Mouse (Mus musculus) hindbrain, embryonic 11.5 days (tissue): Measurements from ENCODE around the gene Slc36a2. TPM values are rescaled to one million over a fixed set of nuclear protein-coding genes. Genes with fewer than 3 reads are reported as not detected.

Experiments used
- ATAC-seq: fragments of 200-750 bp; cut with Nextera tagmentation; 2 replicates; pipeline ENCODE4 v1.8.0; 2017; ENCODE audit warnings: mild to moderate bottlenecking, moderate TSS enrichment, moderate library complexity; ENCODE audit not compliant: low FRiP score
- DNase-seq: peaks from one replicate; pipeline ENCODE4 v3.0.0-alpha.2; 2015; ENCODE audit warnings: low spot score
- H3K27ac ChIP-seq: fragments of 300-500 bp; sonication (generic); 2 replicates; pipeline ENCODE4 v1.5.1; 2014; ENCODE audit warnings: mild to moderate bottlenecking, low read depth, low read length
- H3K27me3 ChIP-seq: fragments of 300-500 bp; sonication (generic); 2 replicates; pipeline ENCODE4 v1.6.1; 2014; ENCODE audit warnings: mild to moderate bottlenecking, low read length, moderate library complexity, mixed read lengths; ENCODE audit not compliant: control insufficient read depth, insufficient read depth
- H3K36me3 ChIP-seq: fragments of 300-500 bp; sonication (generic); 2 replicates; pipeline ENCODE4 v1.6.1; 2014; ENCODE audit warnings: mild to moderate bottlenecking, low read length, moderate library complexity, mixed read lengths; ENCODE audit not compliant: control insufficient read depth, insufficient read depth
- H3K4me1 ChIP-seq: fragments of 300-500 bp; sonication (generic); replicated peaks from 2 replicates; pipeline ENCODE4 v1.6.1; 2014; ENCODE audit warnings: low read length, mixed read lengths; ENCODE audit not compliant: control insufficient read depth, insufficient read depth
- H3K4me2 ChIP-seq: fragments of 300-500 bp; sonication (generic); replicated peaks from 2 replicates; pipeline ENCODE4 v1.6.1; 2014; ENCODE audit warnings: mild to moderate bottlenecking, low read depth, low read length
- H3K4me3 ChIP-seq: fragments of 300-500 bp; sonication (generic); 2 replicates; pipeline ENCODE4 v1.5.1; 2014; ENCODE audit warnings: low read depth, low read length
- H3K9ac ChIP-seq: fragments of 300-500 bp; sonication (generic); 2 replicates; pipeline ENCODE4 v1.6.1; 2014; ENCODE audit warnings: low read depth, low read length
- H3K9me3 ChIP-seq: fragments of 300-500 bp; sonication (generic); 2 replicates; pipeline ENCODE4 v1.6.1; 2016; ENCODE audit warnings: low read length; ENCODE audit not compliant: control insufficient read depth
- WGBS: fragments of 180-500 bp; shearing (Covaris S2); extraction: QIAGEN DNeasy Blood & Tissue Kit; methylation state at CpG from one replicate; pipeline ENCODE4 v1.1.7; 2014; 5-methylcytosine and 5-hydroxymethylcytosine counted together
- polyA plus RNA-seq: library from polyadenylated mRNA; unstranded; fragments of >200 nt; fragmentation: Nextera tagmentation; extraction: Ambion mirVana; gene quantifications from 2 replicates; pipeline ENCODE4 v1.2.1, GENCODE M21; 2014

Gene Slc36a2
- polyA plus RNA-seq, 1 experiment from 2014 or later, result 0.65 TPM

GRCm38 (mm10) chr11:55170501-55170900 lies 14.4 kb downstream of the Slc36a2 start:
- Histone ChIP-seq H3K36me3 (no peaks in the 10 kb centered on the region), H3K27me3 (no peaks in the 10 kb centered on the region), H3K9me3 (no peaks in the 10 kb centered on the region), H3K4me1 (no peaks in the 10 kb centered on the region), H3K4me2 (no peak overlapping the region), H3K27ac (no peak overlapping the region), H3K4me3 (no peak overlapping the region), H3K9ac (no peak overlapping the region)
- 83% methylated on average over 4 of the region's 4 CpGs for WGBS
- DNase-seq (no peak), ATAC-seq (no peak)

GRCm38 (mm10) chr11:55168914-55169313 lies 16.0 kb downstream of the Slc36a2 start:
- H3K27ac ChIP-seq, result no peak overlapping the region
- 90% methylated on average over 6 of the region's 6 CpGs for WGBS
- ATAC-seq, result no peak

GRCm38 (mm10) chr11:55168504-55168903 lies 16.4 kb downstream of the Slc36a2 start:
- Histone ChIP-seq H3K4me3 (no peak overlapping the region), H3K27me3 (no peaks in the 10 kb centered on the region), H3K4me1 (no peaks in the 10 kb centered on the region), H3K27ac (no peak overlapping the region), H3K9ac (no peak overlapping the region), H3K9me3 (no peaks in the 10 kb centered on the region), H3K4me2 (no peak overlapping the region), H3K36me3 (no peaks in the 10 kb centered on the region)
- DNase-seq, result no peak
- no peak for ATAC-seq
- 89% methylated on average over 4 of the region's 4 CpGs for WGBS

More at GRCm38 (mm10) chr11:55168914-55169313, 16.0 kb downstream of the Slc36a2 start:
- no peak for DNase-seq
- Histone ChIP-seq H3K9ac (no peak overlapping the region), H3K4me2 (no peak overlapping the region), H3K4me1 (no peaks in the 10 kb centered on the region), H3K27me3 (no peaks in the 10 kb centered on the region), H3K36me3 (no peaks in the 10 kb centered on the region), H3K9me3 (no peaks in the 10 kb centered on the region), H3K4me3 (no peak overlapping the region)

- no peak for ATAC-seq
- Histone ChIP-seq H3K9me3 (no peaks in the 10 kb centered on the region), H3K36me3 (no peaks in the 10 kb centered on the region), H3K9ac (no peak overlapping the region), H3K4me1 (no peaks in the 10 kb centered on the region), H3K4me2 (no peak overlapping the region), H3K27ac (no peak overlapping the region), H3K27me3 (no peaks in the 10 kb centered on the region), H3K4me3 (no peak overlapping the region)
- WGBS, result 95% methylated on average over 6 of the region's 7 CpGs
- DNase-seq, result no peak
These were observed 19.1 kb downstream of the Slc36a2 start for GRCm38 (mm10) chr11:55165748-55166147.

GRCm38 (mm10) chr11:55164723-55165122 lies 20.2 kb downstream of the Slc36a2 start:
- ATAC-seq (no peak), DNase-seq (peak; percentile 43)
- Histone ChIP-seq H3K9ac (no peak overlapping the region), H3K4me2 (no peak overlapping the region), H3K4me1 (no peaks in the 10 kb centered on the region), H3K36me3 (no peaks in the 10 kb centered on the region), H3K9me3 (no peaks in the 10 kb centered on the region), H3K27ac (no peak overlapping the region), H3K27me3 (no peaks in the 10 kb centered on the region), H3K4me3 (no peak overlapping the region)
- 46% methylated on average over 3 of the region's 3 CpGs for WGBS

- Histone ChIP-seq H3K9me3 (no peaks in the 10 kb centered on the region), H3K9ac (no peak overlapping the region), H3K4me3 (no peak overlapping the region), H3K4me2 (no peak overlapping the region), H3K36me3 (no peaks in the 10 kb centered on the region), H3K27me3 (no peaks in the 10 kb centered on the region), H3K4me1 (no peaks in the 10 kb centered on the region), H3K27ac (no peak overlapping the region)
- 54% methylated on average over 9 of the region's 9 CpGs for WGBS
- ATAC-seq (no peak), DNase-seq (peak; percentile 56)
These were observed 22.2 kb downstream of the Slc36a2 start for GRCm38 (mm10) chr11:55162670-55163069.

GRCm38 (mm10) chr11:55158785-55159359 lies 26.0 kb downstream of the Slc36a2 start:
- ATAC-seq (no peak), DNase-seq (peak; percentile 85)
- 51% methylated on average over 13 of the region's 13 CpGs for WGBS

GRCm38 (mm10) chr11:55155070-55155421 lies 29.8 kb downstream of the Slc36a2 start:
- no peak overlapping the region for H3K27ac ChIP-seq
- no peaks in the 10 kb centered on the region for H3K4me1 ChIP-seq
- no peak overlapping the region for H3K9ac ChIP-seq
- H3K4me2 ChIP-seq, result no peak overlapping the region
- 69% methylated on average over 6 of the region's 6 CpGs for WGBS
- ATAC-seq (no peak), DNase-seq (no peak)
- no peaks in the 10 kb centered on the region for H3K36me3 ChIP-seq
- no peaks in the 10 kb centered on the region for H3K27me3 ChIP-seq
- no peak overlapping the region for H3K4me3 ChIP-seq
- H3K9me3 ChIP-seq, result no peaks in the 10 kb centered on the region

More at GRCm38 (mm10) chr11:55158785-55159359, 26.0 kb downstream of the Slc36a2 start:
- Histone ChIP-seq H3K36me3 (no peaks in the 10 kb centered on the region), H3K4me3 (no peak overlapping the region), H3K27ac (no peak overlapping the region), H3K4me2 (no peak overlapping the region), H3K4me1 (no peaks in the 10 kb centered on the region), H3K27me3 (no peaks in the 10 kb centered on the region), H3K9me3 (no peaks in the 10 kb centered on the region), H3K9ac (no peak overlapping the region)

GRCm38 (mm10) chr11:55154398-55155069 lies 30.3 kb downstream of the Slc36a2 start:
- Histone ChIP-seq H3K9ac (no peak overlapping the region), H3K9me3 (no peaks in the 10 kb centered on the region), H3K4me2 (no peak overlapping the region), H3K36me3 (no peaks in the 10 kb centered on the region), H3K27me3 (no peaks in the 10 kb centered on the region), H3K27ac (no peak overlapping the region), H3K4me1 (no peaks in the 10 kb centered on the region), H3K4me3 (no peak overlapping the region)
- DNase-seq (no peak), ATAC-seq (no peak)
- 72% methylated on average over 3 of the region's 3 CpGs for WGBS
